Mouse (Mus musculus) kidney, adult 11 months (tissue): ENCODE measurements around the gene Fam3b.

ENCODE experiments used
- DNase-seq: peaks from one replicate; pipeline ENCODE4 v3.0.0; 2022

The Fam3b gene

DNA sequence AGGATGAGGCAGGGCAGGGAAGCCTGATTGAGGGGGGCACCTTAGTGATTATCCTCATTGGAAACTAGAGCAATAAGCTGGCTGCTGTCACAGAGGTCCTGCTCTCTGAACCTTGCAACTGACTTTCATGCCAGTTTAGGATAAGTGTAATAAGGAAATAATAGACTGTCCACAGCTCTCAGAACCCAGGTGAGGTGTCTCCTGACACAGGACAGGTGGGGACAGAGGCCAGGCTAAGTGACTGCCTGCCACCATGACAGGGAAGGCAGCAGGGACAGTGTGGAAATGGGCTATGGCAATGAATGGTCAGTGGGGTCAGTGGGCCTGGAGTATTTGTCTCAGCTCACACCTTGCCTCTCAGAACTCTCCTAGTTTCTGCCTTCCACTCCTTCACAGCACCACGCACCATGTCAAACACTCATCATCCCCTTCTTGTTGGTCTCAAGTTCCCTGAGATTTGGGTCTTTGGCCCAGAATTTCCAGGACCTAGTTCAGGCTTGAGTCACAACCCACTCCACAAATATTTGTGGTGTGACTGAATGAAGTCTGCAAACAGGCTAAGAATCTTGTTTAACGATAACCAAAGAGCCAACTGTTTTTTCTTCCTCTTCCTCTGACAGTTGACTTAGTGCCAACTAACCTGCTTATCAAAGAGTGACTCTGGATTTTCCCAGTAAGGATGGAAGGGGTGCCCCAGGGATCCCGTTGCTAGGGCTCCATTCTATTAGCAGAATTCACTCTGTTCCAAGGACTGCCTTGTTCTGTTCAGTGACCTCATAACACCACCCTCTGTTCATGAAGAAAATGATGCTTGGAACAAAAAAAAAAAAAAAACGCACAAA, at the start of gene Fam3b:
TSS of gene Fam3b (minus strand) at position 718 of the 842 bp plus-strand sequence.
- DNase-seq, result no peak

DNA sequence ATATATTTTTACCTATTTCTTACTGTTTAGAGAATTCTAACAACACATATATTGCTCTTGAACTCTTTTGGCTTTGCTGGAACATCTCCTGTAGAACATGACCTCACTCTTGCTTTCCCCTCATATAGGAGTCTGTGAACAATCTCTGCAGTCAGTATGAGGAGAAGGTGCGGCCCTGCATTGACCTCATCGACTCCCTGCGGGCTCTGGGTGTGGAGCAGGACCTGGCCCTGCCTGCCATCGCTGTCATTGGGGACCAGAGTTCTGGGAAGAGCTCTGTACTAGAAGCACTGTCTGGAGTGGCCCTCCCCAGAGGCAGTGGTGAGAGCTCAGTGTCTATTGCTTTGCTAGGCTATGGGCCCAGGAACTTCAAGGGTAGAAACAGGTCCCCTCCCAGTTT, 29.7 kb upstream of the Fam3b start:
- DNase-seq, result no peak

DNA sequence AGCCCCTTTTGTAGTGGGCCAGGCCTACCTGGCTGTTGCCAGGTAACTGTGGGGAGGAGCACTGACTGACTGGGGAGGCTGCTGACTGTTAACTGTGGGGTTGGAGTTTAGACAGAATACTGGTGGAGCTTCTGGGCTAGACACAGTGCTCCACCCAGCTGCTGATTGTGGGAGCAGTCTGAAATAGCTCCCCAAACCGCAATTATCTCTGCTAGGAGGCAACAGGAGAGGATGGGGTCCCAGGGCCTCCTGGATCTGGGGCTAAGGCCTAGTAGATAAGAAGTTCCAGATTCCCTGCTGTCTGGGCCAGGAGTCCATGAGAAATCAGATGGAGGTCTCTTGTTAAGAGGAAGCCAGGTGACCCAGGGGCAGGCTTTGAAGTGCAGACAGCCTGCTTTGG, 22.2 kb upstream of the Fam3b start:
- DNase-seq, result no peak

DNA sequence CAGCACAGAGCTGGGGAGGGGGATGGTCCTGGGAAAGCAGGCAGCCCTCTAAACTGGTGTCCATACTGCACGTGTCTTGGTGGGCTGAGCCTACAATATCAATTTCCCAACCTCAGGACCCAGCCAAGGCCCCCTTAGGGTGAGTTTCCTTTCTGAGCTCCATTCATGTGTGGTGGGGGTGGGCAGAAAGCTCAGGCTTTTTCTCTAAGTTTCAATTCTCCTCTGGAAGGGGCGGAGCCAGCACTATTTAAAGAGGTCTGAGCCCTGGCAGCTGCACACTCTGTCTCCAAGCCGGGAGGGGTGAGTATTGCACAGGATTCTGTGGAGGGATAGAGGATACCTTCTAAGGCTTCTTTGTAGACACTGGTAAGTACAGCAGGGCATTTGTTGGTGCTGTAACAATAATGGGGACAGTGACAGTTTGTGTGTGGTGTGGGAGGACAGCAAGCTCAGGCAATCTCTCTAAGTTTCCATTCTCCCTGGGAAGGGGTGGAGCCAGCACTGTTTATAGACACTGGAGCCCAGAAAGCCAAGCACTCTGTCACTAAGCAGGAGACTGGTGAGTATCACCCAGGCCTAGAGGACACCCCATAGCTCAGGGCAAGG, 21.3 kb upstream of the Fam3b start:
- DNase-seq, result peak; percentile 30

DNA sequence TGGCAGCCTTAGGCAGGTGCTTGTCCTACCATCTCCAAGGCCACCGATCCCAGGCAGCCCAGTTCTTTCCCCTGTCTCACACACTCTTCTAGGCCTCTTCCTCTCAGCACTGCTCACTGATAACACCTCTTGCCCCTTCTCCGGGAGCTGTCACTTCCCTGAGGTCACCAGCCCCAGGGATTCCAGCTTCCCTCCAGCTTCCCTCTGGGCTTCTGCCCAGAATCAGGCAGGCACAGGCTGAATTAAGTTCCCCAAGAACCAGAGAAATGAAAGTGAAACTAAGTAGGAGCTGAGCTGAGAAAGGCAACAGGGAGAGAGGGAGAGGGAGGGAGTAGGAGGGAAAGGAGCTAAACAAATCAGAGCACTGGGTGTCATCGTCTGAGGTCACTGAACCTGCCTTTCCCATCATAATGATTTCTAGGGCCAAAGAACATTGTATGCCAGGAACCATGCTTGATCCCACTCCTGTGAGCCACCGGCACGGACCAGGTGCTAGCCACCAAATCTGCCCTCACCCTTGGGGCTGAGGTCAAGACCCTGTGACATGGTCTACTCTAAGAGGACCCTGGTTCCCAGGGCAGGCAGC, 20.4 kb upstream of the Fam3b start:
- DNase-seq, result peak; percentile 68

DNA sequence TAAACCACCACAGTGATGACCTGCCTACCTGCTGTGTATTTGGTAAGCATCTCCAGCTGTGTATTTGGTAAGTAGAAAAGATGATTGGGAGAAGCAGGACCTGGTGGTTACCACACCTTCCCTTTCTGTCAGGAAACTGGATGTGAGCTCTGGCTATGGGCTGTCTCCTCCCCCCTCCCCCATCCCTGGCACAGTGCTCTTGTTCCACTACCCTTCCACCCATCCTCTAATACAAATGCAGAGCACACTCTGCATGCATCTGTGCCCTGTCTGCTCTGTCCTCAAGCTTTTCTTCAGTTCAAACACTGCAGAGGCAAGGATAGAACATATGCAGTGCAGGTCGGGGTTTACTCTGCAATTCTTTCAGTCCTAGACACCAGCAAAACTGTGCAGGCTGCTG, 19.8 kb upstream of the Fam3b start:
- DNase-seq, result no peak

DNA sequence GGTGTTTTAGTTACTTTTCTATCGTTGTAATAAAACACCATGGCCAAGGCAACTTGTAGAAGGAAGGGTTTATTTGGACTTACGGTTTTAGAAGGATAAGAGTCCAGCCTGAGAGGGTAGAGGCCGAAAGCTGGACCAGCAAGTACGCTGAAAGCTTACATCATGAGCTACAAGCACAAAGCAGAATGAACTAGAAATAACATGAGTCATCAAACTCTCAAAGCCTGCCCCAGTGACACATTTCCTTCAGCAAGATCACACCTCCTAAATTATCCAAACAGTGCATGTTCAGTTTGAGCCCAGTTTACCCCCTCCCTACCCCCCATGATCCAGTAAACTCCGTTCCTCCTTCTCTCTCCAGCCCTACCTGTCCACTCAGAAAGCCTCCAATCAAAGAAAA, 19.1 kb upstream of the Fam3b start:
- no peak for DNase-seq

DNA sequence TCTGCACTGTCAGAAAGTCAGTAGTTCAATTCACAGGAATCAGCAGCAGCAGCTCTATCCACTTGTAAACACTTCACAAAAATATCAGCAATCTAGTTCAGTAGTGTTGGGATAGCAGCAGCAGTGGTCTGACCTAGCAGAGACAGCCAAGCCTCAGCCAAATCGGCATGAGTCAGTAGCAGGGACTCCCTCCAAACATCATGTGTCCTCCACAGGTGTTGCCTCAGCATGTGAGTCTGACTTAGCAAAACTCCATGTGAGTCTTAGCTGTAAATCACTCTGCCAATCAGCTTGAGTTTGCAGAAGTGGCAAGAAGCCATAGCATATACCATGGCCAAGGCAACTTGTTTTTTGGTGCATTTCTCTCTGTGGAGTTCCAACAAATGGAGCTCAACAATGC, 18.5 kb upstream of the Fam3b start:
- DNase-seq, result no peak

DNA sequence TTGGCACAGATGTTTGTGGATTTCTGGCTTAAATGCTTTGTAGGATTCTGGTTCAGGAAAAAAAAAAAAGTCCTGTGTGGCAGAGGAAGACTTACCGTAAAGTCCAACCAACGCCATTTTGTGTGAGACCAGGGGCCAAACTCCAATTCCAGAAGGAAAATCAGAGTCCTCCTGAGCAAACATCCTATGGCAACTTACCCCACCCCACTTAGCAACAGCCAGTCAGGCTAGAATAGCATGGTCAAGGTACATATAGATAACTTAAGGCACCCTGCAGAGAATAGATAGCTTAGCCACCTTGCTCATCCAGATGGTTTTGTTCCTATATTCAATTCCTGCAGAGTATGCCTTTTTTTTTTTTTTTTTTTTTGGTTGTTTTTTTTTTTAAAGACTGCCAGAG, 14.6 kb upstream of the Fam3b start:
- no peak for DNase-seq

DNA sequence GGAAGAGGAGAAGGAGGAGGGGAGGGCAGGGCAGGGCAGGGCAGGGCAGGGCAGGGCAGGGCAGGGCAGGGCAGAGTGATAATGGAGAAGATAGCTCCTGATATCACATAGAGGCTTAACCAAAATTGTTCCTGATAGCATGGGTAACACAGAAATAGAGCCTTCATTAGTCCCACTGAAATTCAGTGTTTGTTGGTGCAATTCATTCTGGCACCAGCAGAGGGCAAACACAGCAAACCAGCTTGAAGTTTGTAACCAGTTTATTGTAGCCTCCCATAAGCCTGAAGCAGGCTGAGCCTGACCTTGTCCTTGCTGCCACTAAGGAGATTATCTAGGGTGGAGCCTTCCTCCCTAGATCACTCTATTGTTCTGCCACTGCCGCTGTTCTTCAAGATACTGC, 8.4 kb upstream of the Fam3b start:
- DNase-seq, result peak; percentile 36

DNA sequence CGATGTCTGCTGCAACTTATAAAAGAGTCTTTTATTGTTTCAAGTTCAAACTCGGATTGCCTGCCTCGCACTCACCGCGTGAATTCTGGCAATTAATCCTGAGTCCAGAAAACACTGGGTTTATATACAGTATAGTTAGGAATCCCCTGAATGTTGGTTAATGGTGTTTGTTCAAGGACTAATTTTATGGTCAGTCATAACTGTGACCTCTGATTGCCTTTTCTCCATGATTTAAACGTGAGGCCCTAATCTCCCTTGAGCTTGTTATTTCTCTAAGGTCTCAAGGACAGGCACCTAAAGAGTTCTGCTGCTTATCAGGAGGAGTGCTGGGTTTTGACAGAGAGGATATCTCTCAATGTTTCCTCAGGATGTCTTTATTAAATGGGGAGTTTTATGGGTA, 7.4 kb upstream of the Fam3b start:
- DNase-seq, result no peak

DNA sequence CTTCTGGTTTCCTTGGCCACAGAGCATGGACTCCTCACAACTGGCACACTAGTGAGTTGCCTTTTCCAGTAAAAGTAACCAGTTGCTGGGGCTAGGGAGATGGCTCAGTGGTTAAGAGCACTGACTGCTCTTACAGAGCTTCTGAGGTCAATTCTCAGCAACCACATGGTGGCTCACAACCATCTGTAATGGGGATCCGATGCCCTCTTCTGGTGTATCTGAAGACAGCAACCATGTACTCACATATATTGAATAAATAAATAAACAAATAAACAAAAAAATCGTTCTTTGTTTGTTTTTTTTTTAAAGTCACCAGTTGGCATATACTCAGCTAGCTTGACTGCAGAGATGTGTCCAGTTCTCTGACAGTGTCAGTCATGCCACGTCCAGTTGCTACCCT, 1.7 kb upstream of the Fam3b start:
- DNase-seq, result no peak

DNA sequence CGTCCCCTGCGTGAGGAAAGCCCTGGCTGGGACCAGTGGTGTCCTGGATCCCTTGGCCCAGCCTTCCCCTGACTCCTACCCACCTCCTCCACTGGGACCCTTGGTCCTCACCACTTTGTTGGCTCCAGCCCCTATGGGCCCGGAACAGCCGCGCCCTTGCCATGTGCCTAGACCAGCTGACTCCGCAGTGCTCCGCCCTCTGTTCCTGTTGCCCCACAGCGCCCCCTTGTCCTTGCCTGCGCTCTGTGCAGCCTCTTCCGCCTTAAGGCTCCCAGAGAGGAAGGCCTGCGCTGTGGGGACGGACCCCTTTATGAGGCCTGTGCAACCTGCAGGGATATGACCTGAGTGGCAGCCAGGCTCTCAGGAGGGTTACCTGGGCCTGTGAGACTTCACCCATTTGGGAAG, 2.3 kb downstream of the Fam3b start:
- DNase-seq, result no peak

DNA sequence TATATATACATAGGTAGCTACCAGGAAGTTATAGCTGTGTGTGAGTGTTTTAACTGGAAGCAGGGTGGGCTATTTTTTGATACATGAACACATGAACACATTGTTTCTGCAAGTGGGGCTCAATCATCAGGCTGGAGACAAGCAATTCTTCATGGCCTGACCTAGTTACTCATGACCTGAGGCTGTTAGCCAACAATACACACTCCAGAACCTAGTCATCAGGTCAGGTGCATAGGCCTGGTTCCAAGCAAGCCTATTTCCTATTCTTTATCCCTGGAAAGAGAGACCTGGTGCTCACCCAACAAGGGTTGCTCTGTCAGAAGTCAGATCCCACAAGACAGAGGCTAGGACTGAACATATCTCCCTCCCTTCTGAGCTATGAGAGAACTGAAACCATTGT, 3.1 kb downstream of the Fam3b start:
- DNase-seq, result no peak

DNA sequence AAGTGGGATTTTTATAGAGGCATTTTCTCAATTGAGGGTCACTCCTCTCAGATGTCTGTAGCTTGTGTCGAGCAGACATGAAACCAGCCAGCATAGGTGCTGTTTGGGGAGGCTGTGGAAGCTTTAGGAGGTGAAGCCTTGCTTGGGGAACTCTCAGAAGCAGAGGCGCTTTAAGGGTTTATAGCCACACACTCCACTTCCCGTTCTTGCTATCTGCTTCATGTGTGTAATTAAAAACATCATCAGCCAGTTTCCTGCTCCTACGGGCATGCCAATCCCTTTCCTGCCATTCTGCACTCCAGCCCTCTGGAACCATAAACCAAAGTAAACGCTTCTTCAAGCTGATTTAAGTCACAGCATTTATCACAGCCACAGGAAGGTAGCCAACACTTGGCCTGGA, 3.8 kb downstream of the Fam3b start:
- DNase-seq, result no peak

DNA sequence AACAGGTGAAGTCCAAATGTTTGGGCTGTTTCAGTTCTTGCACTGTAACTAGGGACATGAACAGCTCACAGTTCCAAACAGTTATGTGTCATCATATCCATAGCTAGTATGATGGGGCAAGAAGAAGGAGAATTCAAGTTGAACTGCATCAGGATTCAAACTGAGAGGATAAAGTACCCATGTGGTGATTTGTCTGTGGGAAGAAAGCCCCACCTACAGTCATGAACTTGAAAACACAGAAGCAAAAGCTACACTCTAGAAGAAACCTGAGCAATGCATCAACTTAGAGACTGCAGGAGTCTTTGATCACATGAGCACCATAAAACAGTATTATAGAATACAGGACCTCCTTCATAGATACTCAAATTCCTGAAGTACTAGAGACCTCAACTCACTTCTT, 6.8 kb downstream of the Fam3b start:
- DNase-seq, result no peak

DNA sequence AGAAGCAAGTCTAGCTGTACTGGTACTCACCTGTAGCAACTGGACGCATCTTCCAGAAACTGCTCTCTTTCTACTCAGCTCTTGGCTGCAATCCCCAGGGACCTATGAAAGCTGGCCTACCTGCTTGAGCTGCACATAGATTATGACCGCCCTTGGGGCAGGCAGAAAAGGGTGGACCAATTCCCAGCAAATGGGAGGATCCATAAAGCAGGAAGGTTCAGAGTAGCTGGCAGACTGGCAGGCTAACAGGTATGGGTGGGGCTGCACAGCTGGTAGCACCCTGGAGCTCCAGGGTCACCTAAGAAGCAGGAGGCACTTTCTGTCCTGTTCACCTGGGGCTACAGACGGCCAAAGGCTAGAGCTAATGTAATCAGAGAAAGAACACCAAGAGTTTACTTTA, 9.8 kb downstream of the Fam3b start:
- DNase-seq, result peak; percentile 17

DNA sequence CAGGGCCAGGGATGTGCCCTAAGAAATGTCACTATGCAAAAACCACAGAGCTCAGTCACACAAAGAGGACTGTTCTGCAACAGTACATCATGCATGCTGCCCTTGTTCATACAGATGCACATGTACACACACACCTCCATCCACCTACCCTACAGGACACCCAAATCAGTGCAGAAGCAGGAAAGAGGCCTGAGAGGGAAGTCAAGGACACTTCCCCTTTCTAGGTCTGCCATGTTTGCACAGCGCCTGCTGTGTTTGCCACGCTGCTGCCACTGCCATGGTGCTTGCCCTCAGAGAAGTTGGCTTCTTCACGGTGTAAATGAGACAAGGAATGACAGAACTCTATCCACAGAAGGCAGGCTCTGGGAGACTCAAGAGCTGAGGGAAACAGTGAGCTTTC, 10.8 kb downstream of the Fam3b start:
- no peak for DNase-seq

DNA sequence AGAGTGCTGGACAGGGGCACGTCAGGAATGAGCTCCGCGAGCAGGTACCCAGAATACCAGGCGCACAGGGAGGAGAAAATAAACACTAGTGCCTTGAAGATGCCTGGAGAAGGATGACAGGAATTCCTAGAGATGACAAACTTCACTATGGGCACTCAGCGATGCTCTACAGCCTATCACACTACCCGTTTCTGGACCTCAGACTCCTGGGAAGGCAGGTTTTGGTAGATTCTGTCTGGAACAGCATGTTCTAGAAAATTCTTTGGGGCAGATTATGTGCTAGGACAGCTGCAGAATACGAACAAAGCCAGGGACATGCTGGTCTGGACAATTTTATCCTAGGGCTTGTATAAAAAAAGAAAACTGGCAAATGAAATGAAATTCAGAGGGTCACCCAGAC, 13.7 kb downstream of the Fam3b start:
- DNase-seq, result no peak

DNA sequence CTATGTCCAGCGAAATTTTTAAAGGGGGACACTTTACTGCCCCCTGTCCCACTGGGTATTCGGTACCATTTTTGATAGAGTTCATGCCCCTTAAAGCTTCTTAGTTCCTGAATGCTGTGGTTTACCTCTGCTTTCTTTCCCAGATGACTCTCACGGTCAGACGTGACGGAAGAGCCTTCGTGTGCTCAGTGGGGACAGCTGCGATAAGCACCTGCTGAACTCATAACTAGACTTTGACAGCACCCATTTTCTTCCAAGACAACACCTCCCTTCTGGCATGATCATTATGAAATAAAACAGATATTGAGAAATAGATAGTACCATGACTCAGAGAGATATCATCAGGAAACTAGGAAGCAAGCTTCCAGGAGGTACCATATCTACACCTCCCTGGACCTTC, 15.2 kb downstream of the Fam3b start:
- DNase-seq, result no peak

DNA sequence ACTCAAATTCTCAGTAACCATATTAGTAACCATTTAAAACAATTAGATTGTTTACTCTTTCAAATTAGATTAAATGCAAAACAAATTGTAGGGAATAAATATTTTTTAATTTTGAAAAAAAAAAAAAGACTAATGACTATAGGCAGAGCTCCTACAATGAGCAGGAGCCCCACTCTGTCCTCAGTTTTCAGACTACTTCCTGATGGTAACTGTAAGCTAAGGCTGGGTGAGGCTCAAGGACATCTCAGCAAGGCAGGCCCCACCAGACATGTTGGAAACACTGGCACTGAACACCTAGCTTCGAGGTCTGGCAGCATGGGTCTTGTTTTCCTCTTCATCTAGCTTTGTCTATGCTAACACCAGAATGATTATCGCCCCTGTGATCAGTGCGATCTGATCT, 16.5 kb downstream of the Fam3b start:
- no peak for DNase-seq

DNA sequence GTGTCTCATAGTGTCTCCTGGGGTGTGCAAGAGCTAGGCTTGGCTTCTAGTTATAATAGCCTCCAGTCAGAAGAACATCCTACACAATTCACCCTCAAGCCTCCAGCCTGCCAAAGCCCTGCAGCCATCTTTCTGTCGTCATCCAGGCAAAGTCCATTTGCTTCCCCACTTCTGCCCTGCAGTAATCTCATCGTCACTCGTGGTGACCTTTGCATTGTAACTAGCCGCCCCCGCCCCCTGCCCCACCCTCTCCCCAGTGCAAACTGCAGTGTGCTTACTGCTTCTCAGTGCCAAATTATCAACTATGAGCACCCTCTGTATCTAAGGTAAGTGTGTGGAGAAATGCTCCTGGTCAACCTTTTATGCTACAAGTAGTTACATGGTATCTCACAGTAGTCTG, 16.9 kb downstream of the Fam3b start:
- no peak for DNase-seq

DNA sequence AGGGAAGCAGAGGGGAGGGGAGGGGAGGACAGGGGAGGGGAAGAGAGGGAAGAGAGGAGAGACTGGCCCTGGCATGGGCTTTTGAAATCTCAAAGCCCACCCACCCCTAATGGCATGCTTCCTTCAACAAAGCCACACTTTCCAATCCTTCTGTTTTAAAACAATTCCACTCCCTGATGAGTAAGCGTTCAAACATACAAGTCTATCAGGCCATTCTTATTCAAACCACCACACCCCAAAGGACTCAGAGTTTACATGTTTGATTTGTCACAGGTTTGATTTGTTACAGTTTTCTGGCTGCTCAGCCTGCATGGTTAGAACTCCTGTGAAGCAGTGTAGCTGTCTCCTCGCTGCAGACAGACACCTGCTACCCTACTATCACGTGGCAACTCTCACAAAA, 18.6 kb downstream of the Fam3b start:
- DNase-seq, result no peak

DNA sequence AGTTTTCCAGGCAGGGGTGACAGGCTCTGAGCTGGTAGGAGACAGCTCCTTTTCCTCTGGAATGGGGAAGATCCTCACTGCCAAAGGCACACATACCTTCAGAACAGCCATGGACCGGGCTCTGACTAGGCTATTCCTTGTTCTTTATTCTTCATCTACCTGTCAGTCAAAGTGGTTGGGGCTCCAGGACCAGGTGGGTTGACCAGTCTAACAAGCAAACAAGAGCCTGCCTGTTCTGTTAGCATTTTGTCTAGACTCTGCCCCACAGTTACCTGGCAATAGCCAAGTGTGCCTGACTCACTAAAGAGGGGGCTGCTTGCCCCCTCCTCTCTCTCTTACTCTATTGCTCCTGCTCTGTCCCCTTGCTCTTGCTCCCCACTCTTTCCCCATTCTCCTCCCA, 22.2 kb downstream of the Fam3b start:
- DNase-seq, result no peak

DNA sequence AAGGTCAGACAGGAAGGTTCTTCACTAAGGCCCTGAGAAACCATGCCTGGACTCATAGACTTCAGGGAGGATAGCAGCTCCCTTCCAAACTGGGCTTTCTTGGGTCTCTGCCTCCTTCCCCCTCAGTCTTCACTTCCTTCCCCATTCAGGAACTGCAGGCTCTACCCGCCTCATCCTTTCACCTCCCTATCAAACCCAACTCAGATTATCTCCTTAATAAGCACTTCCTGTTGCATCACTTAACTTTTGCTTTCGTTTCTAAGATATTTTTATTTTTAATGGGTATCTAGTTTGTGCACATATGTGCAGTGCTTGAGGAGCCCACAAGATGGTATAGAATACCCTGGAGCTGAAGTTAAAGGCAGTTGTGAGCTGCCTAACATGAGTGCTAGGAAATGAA, 36.0 kb downstream of the Fam3b start:
- no peak for DNase-seq
